Mouse (Mus musculus): Measurements from ENCODE around the gene Cst3.

Cst3 gene

GRCm38 (mm10) chr2:148875335-148875811 is at the start of gene Cst3:
Cst3 (minus strand) TSS chr2:148875692.
- peak; percentile 87 for DNase-seq (ENCODE audit: low read depth, low spot score)

- DNase-seq (ENCODE audit: low read depth, low spot score), result peak; percentile 62
Observed at GRCm38 (mm10) chr2:148902286-148902685, 26.8 kb upstream of the Cst3 start.

GRCm38 (mm10) chr2:148900305-148900704 is 24.8 kb upstream of the Cst3 start:
- DNase-seq (ENCODE audit: low read depth, low spot score), result no peak

- no peak for DNase-seq (ENCODE audit: low read depth, low spot score)
Observed at GRCm38 (mm10) chr2:148896219-148896618, 20.7 kb upstream of the Cst3 start.

- DNase-seq (ENCODE audit: low read depth, low spot score), result no peak
Observed at GRCm38 (mm10) chr2:148893107-148893506, 17.6 kb upstream of the Cst3 start.

GRCm38 (mm10) chr2:148890021-148890851 is 14.7 kb upstream of the Cst3 start:
- DNase-seq (ENCODE audit: low read depth, low spot score), result peak; percentile 75

- no peak for DNase-seq (ENCODE audit: low read depth, low spot score)
Observed at GRCm38 (mm10) chr2:148889331-148890010, 14.0 kb upstream of the Cst3 start.

GRCm38 (mm10) chr2:148888872-148889271 is 13.4 kb upstream of the Cst3 start:
- DNase-seq (ENCODE audit: low read depth, low spot score), result no peak

- DNase-seq (ENCODE audit: low read depth, low spot score), result no peak
Observed at GRCm38 (mm10) chr2:148884738-148885137, 9.2 kb upstream of the Cst3 start.

GRCm38 (mm10) chr2:148879199-148879598 is 3.7 kb upstream of the Cst3 start:
- no peak for DNase-seq (ENCODE audit: low read depth, low spot score)

GRCm38 (mm10) chr2:148878641-148879130 is 3.2 kb upstream of the Cst3 start:
- no peak for DNase-seq (ENCODE audit: low read depth, low spot score)

- DNase-seq (ENCODE audit: low read depth, low spot score), result no peak
Observed at GRCm38 (mm10) chr2:148877016-148877770, 1.7 kb upstream of the Cst3 start.

GRCm38 (mm10) chr2:148874617-148875334 is 716 bp downstream of the Cst3 start:
- DNase-seq (ENCODE audit: low read depth, low spot score), result peak; percentile 79

GRCm38 (mm10) chr2:148874224-148874616 is 1.3 kb downstream of the Cst3 start:
- no peak for DNase-seq (ENCODE audit: low read depth, low spot score)

GRCm38 (mm10) chr2:148872860-148873259 is 2.6 kb downstream of the Cst3 start:
- no peak for DNase-seq (ENCODE audit: low read depth, low spot score)

GRCm38 (mm10) chr2:148870526-148870925 is 5.0 kb downstream of the Cst3 start:
- DNase-seq (ENCODE audit: low read depth, low spot score), result no peak

GRCm38 (mm10) chr2:148868959-148869358 is 6.5 kb downstream of the Cst3 start:
- no peak for DNase-seq (ENCODE audit: low read depth, low spot score)

GRCm38 (mm10) chr2:148864966-148865365 is 10.5 kb downstream of the Cst3 start, which contains the start of gene 9230104L09Rik:
9230104L09Rik (minus strand) TSS chr2:148865038.
- no peak for DNase-seq (ENCODE audit: low read depth, low spot score)

- DNase-seq (ENCODE audit: low read depth, low spot score), result no peak
Observed at GRCm38 (mm10) chr2:148861693-148862092, 13.8 kb downstream of the Cst3 start.

- no peak for DNase-seq (ENCODE audit: low read depth, low spot score)
Observed at GRCm38 (mm10) chr2:148860993-148861392, 14.5 kb downstream of the Cst3 start.

GRCm38 (mm10) chr2:148857506-148857905 is 18.0 kb downstream of the Cst3 start:
- no peak for DNase-seq (ENCODE audit: low read depth, low spot score)
